Mouse (Mus musculus) hindbrain, postnatal 0 days (tissue): ENCODE results near the gene Pitx2. TPM values are rescaled to one million over a fixed set of nuclear protein-coding genes. Genes with fewer than 3 reads are reported as not detected.

Source experiments
- ATAC-seq: fragments of 200-750 bp; cut with Nextera tagmentation; 2 replicates; pipeline ENCODE4 v1.8.0; 2017; ENCODE audit warnings: mild to moderate bottlenecking, moderate TSS enrichment, moderate library complexity
- DNase-seq: peaks from one replicate; pipeline ENCODE4 v3.0.0-alpha.2; 2015; ENCODE audit warnings: low spot score
- H3K27ac ChIP-seq: fragments of 300-500 bp; sonication (generic); 2 replicates; pipeline ENCODE4 v1.5.1; 2014; ENCODE audit warnings: mild to moderate bottlenecking
- H3K27me3 ChIP-seq: fragments of 300-500 bp; sonication (generic); 2 replicates; pipeline ENCODE4 v1.6.1; 2014; ENCODE audit warnings: low read length, mixed read lengths; ENCODE audit not compliant: insufficient read depth
- H3K36me3 ChIP-seq: fragments of 300-500 bp; sonication (generic); 2 replicates; pipeline ENCODE4 v1.6.1; 2014; ENCODE audit warnings: low read length, mixed read lengths; ENCODE audit not compliant: insufficient read depth
- H3K4me1 ChIP-seq: fragments of 300-500 bp; sonication (generic); 2 replicates; pipeline ENCODE4 v1.6.1; 2014; ENCODE audit warnings: antibody characterized with exemption, low read length, mixed read lengths; ENCODE audit not compliant: insufficient read depth
- H3K4me2 ChIP-seq: fragments of 300-500 bp; sonication (generic); 2 replicates; pipeline ENCODE4 v1.6.1; 2014; ENCODE audit warnings: low read depth, mild to moderate bottlenecking, low read length, moderate library complexity, mixed read lengths
- H3K4me3 ChIP-seq: fragments of 300-500 bp; sonication (generic); 2 replicates; pipeline ENCODE4 v1.5.1; 2014; ENCODE audit warnings: low read length
- H3K9ac ChIP-seq: fragments of 300-500 bp; sonication (generic); replicated peaks from 2 replicates; pipeline ENCODE4 v1.6.1; 2014; ENCODE audit warnings: mild to moderate bottlenecking, low read length, moderate library complexity, mixed read lengths
- H3K9me3 ChIP-seq: fragments of 300-500 bp; sonication (generic); 2 replicates; pipeline ENCODE4 v1.6.1; 2016; ENCODE audit warnings: low read length, mixed read lengths
- CTCF ChIP-seq: IDR thresholded peaks from 2 replicates; pipeline ENCODE4 v1.5.1; 2016; ENCODE audit warnings: antibody characterized with exemption, control low read depth, low read depth
- WGBS: fragments of 180-500 bp; shearing (Covaris S2); extraction: QIAGEN DNeasy Blood & Tissue Kit; methylation state at CpG from one replicate; pipeline ENCODE4 v1.1.7; 2014; 5-methylcytosine and 5-hydroxymethylcytosine counted together
- polyA plus RNA-seq: library from polyadenylated mRNA; unstranded; fragments of >200 nt; fragmentation: Nextera tagmentation; extraction: Ambion mirVana; gene quantifications from 2 replicates; pipeline ENCODE4 v1.2.1, GENCODE M21; 2015
- total RNA-seq: library from RNA; depleted of rRNA; stranded (reverse); fragments of >200 nt; gene quantifications from 2 replicates; pipeline ENCODE4 v1.2.3, GENCODE M21; 2014

Gene Pitx2
- total and polyA plus RNA-seq, 2 experiments from 2014 or later: 1.0 to 2.4 TPM

- Histone ChIP-seq H3K36me3 (no peaks in the 10 kb centered on the region), H3K4me2 (no peak overlapping the region), H3K9ac (no peak overlapping the region), H3K9me3 (no peaks in the 10 kb centered on the region), H3K4me3 (no peak overlapping the region), H3K4me1 (no peaks in the 10 kb centered on the region), H3K27me3 (peaks cover 68% of the 10 kb centered on the region), H3K27ac (no peak overlapping the region)
- no peak for DNase-seq
- no peak for TF ChIP-seq CTCF
- 1% methylated on average over 13 of the region's 13 CpGs for WGBS
- no peak for ATAC-seq
Observed at GRCm38 (mm10) chr3:129225577-129226289, 26.1 kb downstream of the Pitx2 start.

- H3K4me1 ChIP-seq: no peaks in the 10 kb centered on the region
- no peak for ATAC-seq
- no peak overlapping the region for H3K27ac ChIP-seq
- no peak for TF ChIP-seq CTCF
- WGBS: under 1% methylated on average over 6 of the region's 6 CpGs
- no peak overlapping the region for H3K4me3 ChIP-seq
- peaks cover 67% of the 10 kb centered on the region for H3K27me3 ChIP-seq
- H3K36me3 ChIP-seq: no peaks in the 10 kb centered on the region
- H3K9me3 ChIP-seq: no peaks in the 10 kb centered on the region
- H3K4me2 ChIP-seq: no peak overlapping the region
- H3K9ac ChIP-seq: no peak overlapping the region
- no peak for DNase-seq
Observed at GRCm38 (mm10) chr3:129226681-129227080, 27.0 kb downstream of the Pitx2 start.

- Histone ChIP-seq H3K4me2 (no peak overlapping the region), H3K27me3 (peaks cover 62% of the 10 kb centered on the region), H3K9ac (no peak overlapping the region), H3K9me3 (no peaks in the 10 kb centered on the region), H3K4me1 (no peaks in the 10 kb centered on the region), H3K27ac (no peak overlapping the region), H3K36me3 (no peaks in the 10 kb centered on the region), H3K4me3 (no peak overlapping the region)
- DNase-seq (no peak), ATAC-seq (no peak)
- WGBS: 4% methylated on average over 5 of the region's 5 CpGs
- no peak for TF ChIP-seq CTCF
Observed at GRCm38 (mm10) chr3:129227331-129227730, 27.7 kb downstream of the Pitx2 start.

- Histone ChIP-seq H3K4me1 (no peaks in the 10 kb centered on the region), H3K36me3 (no peaks in the 10 kb centered on the region), H3K9ac (no peak overlapping the region), H3K27ac (no peak overlapping the region), H3K27me3 (no peaks in the 10 kb centered on the region), H3K4me2 (no peak overlapping the region), H3K9me3 (no peaks in the 10 kb centered on the region), H3K4me3 (no peak overlapping the region)
- no peak for TF ChIP-seq CTCF
- DNase-seq (no peak), ATAC-seq (no peak)
- 94% methylated on average over 1 of the region's 1 CpGs for WGBS
Observed at GRCm38 (mm10) chr3:129238010-129238409, 38.3 kb downstream of the Pitx2 start.

GRCm38 (mm10) chr3:129238664-129239258 is 39.1 kb downstream of the Pitx2 start:
- WGBS: 29% methylated on average over 13 of the region's 13 CpGs
- Histone ChIP-seq H3K27ac (no peak overlapping the region), H3K9me3 (no peaks in the 10 kb centered on the region), H3K4me2 (no peak overlapping the region), H3K4me3 (no peak overlapping the region), H3K4me1 (no peaks in the 10 kb centered on the region), H3K27me3 (no peaks in the 10 kb centered on the region), H3K36me3 (no peaks in the 10 kb centered on the region), H3K9ac (no peak overlapping the region)
- no peak for TF ChIP-seq CTCF
- ATAC-seq: no peak
- DNase-seq: no peak

GRCm38 (mm10) chr3:129250997-129251396 is 51.3 kb downstream of the Pitx2 start:
- no peak overlapping the region for H3K4me3 ChIP-seq
- DNase-seq (peak; percentile 56), ATAC-seq (peak; percentile 70)
- H3K4me2 ChIP-seq: no peak overlapping the region
- H3K9ac ChIP-seq: no peak overlapping the region
- TF ChIP-seq CTCF: no peak
- no peaks in the 10 kb centered on the region for H3K36me3 ChIP-seq
- no peaks in the 10 kb centered on the region for H3K4me1 ChIP-seq
- no peaks in the 10 kb centered on the region for H3K27me3 ChIP-seq
- no peak overlapping the region for H3K27ac ChIP-seq
- no peaks in the 10 kb centered on the region for H3K9me3 ChIP-seq
- WGBS: 80% methylated on average over 9 of the region's 9 CpGs

- Histone ChIP-seq H3K27me3 (no peaks in the 10 kb centered on the region), H3K36me3 (no peaks in the 10 kb centered on the region), H3K4me2 (0 out of 2 replicates have a peak overlapping the region, but pooled peaks have one; percentile 13), H3K4me1 (no peaks in the 10 kb centered on the region), H3K4me3 (no peak overlapping the region), H3K27ac (no peak overlapping the region), H3K9ac (no peak overlapping the region; the same call in 1 of the 2 replicates), H3K9me3 (no peaks in the 10 kb centered on the region)
- peak; percentile 14 for DNase-seq
- 44% methylated on average over 10 of the region's 10 CpGs for WGBS
- no peak for TF ChIP-seq CTCF
- ATAC-seq: no peak
Observed at GRCm38 (mm10) chr3:129254246-129254645, 54.6 kb downstream of the Pitx2 start.
